Mouse (Mus musculus): ENCODE results near the gene Tmed6.
"Not testable (repeated sequence)": the region's sequence is repeated elsewhere in the genome, so short reads cannot be mapped to it uniquely, and the experiment has no call there.

The Tmed6 gene

GRCm38 (mm10) chr8:107074128-107074527 lies 8.7 kb upstream of the Tmed6 start:
- no peak for DNase-seq (ENCODE audit: low spot score)

GRCm38 (mm10) chr8:107073706-107074105 lies 8.3 kb upstream of the Tmed6 start:
- no peak for DNase-seq (ENCODE audit: low spot score)

GRCm38 (mm10) chr8:107062613-107063012 lies 2.8 kb downstream of the Tmed6 start:
- no peak for DNase-seq (ENCODE audit: low spot score)

GRCm38 (mm10) chr8:107056973-107057369 lies 8.5 kb downstream of the Tmed6 start:
- no peak for DNase-seq (ENCODE audit: low spot score)

GRCm38 (mm10) chr8:107056076-107056972 lies 9.1 kb downstream of the Tmed6 start, which contains the start of the genes Cog8 and Nip7:
Gene Cog8 (minus strand): TSS chr8:107056689.
Gene Nip7 (plus strand): TSS chr8:107056877.
- peak; percentile 73 for DNase-seq (ENCODE audit: low spot score)

GRCm38 (mm10) chr8:107052046-107052445 lies 13.4 kb downstream of the Tmed6 start:
- no peak for DNase-seq (ENCODE audit: low spot score)

- DNase-seq (ENCODE audit: low spot score) = no peak
These were observed 16.0 kb downstream of the Tmed6 start for GRCm38 (mm10) chr8:107049480-107049879.

GRCm38 (mm10) chr8:107048061-107048941 lies 17.1 kb downstream of the Tmed6 start, which contains the start of gene Pdf:
Gene Pdf (minus strand): TSS chr8:107048614.
- peak; percentile 63 for DNase-seq (ENCODE audit: low spot score)

- DNase-seq (ENCODE audit: low spot score) = no peak
These were observed 18.5 kb downstream of the Tmed6 start for GRCm38 (mm10) chr8:107046976-107047375.

- no peak for DNase-seq (ENCODE audit: low spot score)
These were observed 20.0 kb downstream of the Tmed6 start for GRCm38 (mm10) chr8:107045478-107045877.

- DNase-seq (ENCODE audit: low spot score) = no peak
These were observed 24.8 kb downstream of the Tmed6 start for GRCm38 (mm10) chr8:107040632-107041031.

GRCm38 (mm10) chr8:107036626-107037025 lies 28.8 kb downstream of the Tmed6 start:
- no peak for DNase-seq (ENCODE audit: low spot score)

- no peak for DNase-seq (ENCODE audit: low spot score)
These were observed 29.8 kb downstream of the Tmed6 start for GRCm38 (mm10) chr8:107035641-107036040.

- DNase-seq (ENCODE audit: low spot score) = not testable (repeated sequence)
These were observed 31.8 kb downstream of the Tmed6 start for GRCm38 (mm10) chr8:107033609-107034008.

GRCm38 (mm10) chr8:107031577-107032090 lies 33.8 kb downstream of the Tmed6 start:
- DNase-seq (ENCODE audit: low spot score) = no peak

- peak; percentile 96 for DNase-seq (ENCODE audit: low spot score)
These were observed 34.5 kb downstream of the Tmed6 start, which contains the start of gene Vps4a for GRCm38 (mm10) chr8:107030650-107031576. Gene Vps4a (plus strand): TSS chr8:107031222.

GRCm38 (mm10) chr8:107030058-107030457 lies 35.4 kb downstream of the Tmed6 start:
- no peak for DNase-seq (ENCODE audit: low spot score)

GRCm38 (mm10) chr8:107029310-107029709 lies 36.1 kb downstream of the Tmed6 start:
- no peak for DNase-seq (ENCODE audit: low spot score)

GRCm38 (mm10) chr8:107023479-107023878 lies 42.0 kb downstream of the Tmed6 start:
- DNase-seq (ENCODE audit: low spot score) = no peak

GRCm38 (mm10) chr8:107014915-107015314 lies 50.5 kb downstream of the Tmed6 start:
- DNase-seq (ENCODE audit: low spot score) = no peak

- DNase-seq (ENCODE audit: low spot score) = no peak
These were observed 52.8 kb downstream of the Tmed6 start for GRCm38 (mm10) chr8:107012666-107013065.

Measured in ovary, postnatal 10 days (tissue).